Mouse (Mus musculus) intestine, embryonic 15.5 days (tissue): ENCODE results near the gene St6galnac5. TPM values are rescaled to one million over a fixed set of nuclear protein-coding genes. Genes with fewer than 3 reads are reported as not detected.

ENCODE experiments used
- ATAC-seq: fragments of 200-750 bp; cut with Nextera tagmentation; 2 replicates; pipeline ENCODE4 v1.8.0; 2017; ENCODE audit warnings: moderate TSS enrichment, moderate library complexity
- H3K27ac ChIP-seq: fragments of 300-500 bp; sonication (generic); 2 replicates; pipeline ENCODE4 v1.5.1; 2015; ENCODE audit warnings: mild to moderate bottlenecking, inconsistent platforms
- H3K27me3 ChIP-seq: fragments of 300-500 bp; sonication (generic); replicated peaks from 2 replicates; pipeline ENCODE4 v1.6.1; 2015; ENCODE audit warnings: inconsistent platforms
- H3K36me3 ChIP-seq: fragments of 300-500 bp; sonication (generic); 2 replicates; pipeline ENCODE4 v1.6.1; 2015; ENCODE audit warnings: inconsistent platforms
- H3K4me1 ChIP-seq: fragments of 300-500 bp; sonication (generic); replicated peaks from 2 replicates; pipeline ENCODE4 v1.6.1; 2015; ENCODE audit warnings: inconsistent platforms
- H3K4me2 ChIP-seq: fragments of 300-500 bp; sonication (generic); replicated peaks from 2 replicates; pipeline ENCODE4 v1.6.1; 2015; ENCODE audit warnings: mild to moderate bottlenecking, inconsistent platforms
- H3K4me3 ChIP-seq: fragments of 300-500 bp; sonication (generic); replicated peaks from 2 replicates; pipeline ENCODE4 v1.5.1; 2015; ENCODE audit warnings: inconsistent platforms
- H3K9ac ChIP-seq: fragments of 300-500 bp; sonication (generic); 2 replicates; pipeline ENCODE4 v1.6.1; 2015; ENCODE audit warnings: inconsistent platforms
- H3K9me3 ChIP-seq: fragments of 300-500 bp; sonication (generic); 2 replicates; pipeline ENCODE4 v1.6.1; 2016; ENCODE audit warnings: inconsistent platforms
- WGBS: fragments of 180-500 bp; shearing (Covaris S2); methylation state at CpG from one replicate; pipeline ENCODE4 v1.1.7; 2015; 5-methylcytosine and 5-hydroxymethylcytosine counted together
- polyA plus RNA-seq: library from polyadenylated mRNA; unstranded; fragments of >200 nt; fragmentation: Nextera tagmentation; extraction: Ambion mirVana; gene quantifications from 2 replicates; pipeline ENCODE4 v1.2.1, GENCODE M21; 2015

St6galnac5 gene
- polyA plus RNA-seq, 1 experiment from 2014 or later = 0.40 TPM

DNA sequence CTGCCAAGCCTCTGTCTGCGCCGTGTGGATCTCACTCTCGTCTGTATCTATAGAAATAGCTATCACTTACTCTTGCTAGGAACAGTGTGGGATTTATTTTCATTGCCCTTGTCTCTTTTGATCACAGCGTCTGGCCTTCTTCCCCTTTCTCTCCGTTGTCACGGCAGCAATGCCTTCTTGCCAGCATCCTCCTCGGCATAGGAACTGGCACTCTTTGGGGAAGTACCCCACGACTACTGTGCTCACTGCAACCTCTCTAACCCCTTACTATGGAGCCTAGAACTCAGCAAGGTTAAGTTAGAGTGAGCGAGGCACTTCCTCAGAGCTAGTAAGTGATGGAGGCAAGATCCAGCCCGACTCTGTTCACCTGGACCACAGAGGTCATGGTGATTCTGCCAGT is 76.2 kb downstream of the St6galnac5 start:
- H3K36me3 ChIP-seq = no peaks in the 10 kb centered on the region
- WGBS = 75% methylated on average over 10 of the region's 10 CpGs
- no peaks in the 10 kb centered on the region for H3K4me1 ChIP-seq
- H3K27me3 ChIP-seq = no peaks in the 10 kb centered on the region
- H3K4me3 ChIP-seq = no peak overlapping the region
- no peak for ATAC-seq
- H3K9ac ChIP-seq = no peak overlapping the region
- H3K27ac ChIP-seq = no peak overlapping the region
- H3K4me2 ChIP-seq = no peak overlapping the region
- no peaks in the 10 kb centered on the region for H3K9me3 ChIP-seq

DNA sequence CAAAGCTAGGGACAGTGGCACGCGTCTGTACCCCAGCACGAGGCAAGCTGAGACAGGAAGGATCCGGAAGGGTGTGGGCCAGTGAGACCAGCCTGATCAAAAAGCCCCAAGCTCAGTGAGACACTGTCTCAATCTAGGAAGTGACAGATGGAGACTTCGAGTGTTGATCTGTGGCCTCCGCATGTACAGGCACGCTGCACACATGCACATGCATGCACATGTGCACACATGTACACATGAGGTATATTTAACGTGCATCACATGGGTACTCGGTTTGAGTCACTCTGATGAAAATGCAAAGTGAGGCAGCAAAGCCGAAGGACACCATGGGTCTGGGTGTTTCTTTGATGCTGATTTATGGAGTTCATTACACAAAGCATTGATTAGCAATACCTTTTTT is 77.0 kb downstream of the St6galnac5 start:
- no peak overlapping the region for H3K4me3 ChIP-seq
- no peak overlapping the region for H3K9ac ChIP-seq
- no peaks in the 10 kb centered on the region for H3K36me3 ChIP-seq
- WGBS = 95% methylated on average over 10 of the region's 10 CpGs
- no peaks in the 10 kb centered on the region for H3K4me1 ChIP-seq
- no peak overlapping the region for H3K27ac ChIP-seq
- no peaks in the 10 kb centered on the region for H3K27me3 ChIP-seq
- ATAC-seq = no peak
- H3K4me2 ChIP-seq = no peak overlapping the region
- no peaks in the 10 kb centered on the region for H3K9me3 ChIP-seq

DNA sequence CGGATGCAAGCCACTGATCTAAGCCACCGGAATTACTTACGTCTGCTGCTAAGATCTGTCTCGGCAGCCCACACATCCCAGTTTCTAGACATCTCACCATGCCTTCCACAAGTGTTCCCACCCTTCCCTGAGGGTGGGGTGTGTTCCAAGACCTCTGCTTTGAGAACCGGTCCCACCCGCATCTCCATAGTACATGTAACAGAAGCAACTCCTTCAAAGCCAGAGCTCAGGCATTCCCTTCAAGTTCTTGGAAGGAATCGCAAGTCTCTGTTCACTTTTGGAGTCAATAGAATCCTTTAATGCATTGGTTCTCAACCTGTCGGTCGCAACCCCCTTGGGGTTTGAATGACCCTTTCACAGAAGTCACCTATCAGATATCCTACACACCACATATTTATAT is 83.1 kb downstream of the St6galnac5 start:
- H3K9me3 ChIP-seq = no peaks in the 10 kb centered on the region
- H3K4me2 ChIP-seq = no peak overlapping the region
- no peaks in the 10 kb centered on the region for H3K27me3 ChIP-seq
- H3K27ac ChIP-seq = no peak overlapping the region
- no peak overlapping the region for H3K4me3 ChIP-seq
- no peaks in the 10 kb centered on the region for H3K4me1 ChIP-seq
- WGBS = 91% methylated on average over 9 of the region's 9 CpGs
- ATAC-seq = no peak
- no peak overlapping the region for H3K9ac ChIP-seq
- no peaks in the 10 kb centered on the region for H3K36me3 ChIP-seq

DNA sequence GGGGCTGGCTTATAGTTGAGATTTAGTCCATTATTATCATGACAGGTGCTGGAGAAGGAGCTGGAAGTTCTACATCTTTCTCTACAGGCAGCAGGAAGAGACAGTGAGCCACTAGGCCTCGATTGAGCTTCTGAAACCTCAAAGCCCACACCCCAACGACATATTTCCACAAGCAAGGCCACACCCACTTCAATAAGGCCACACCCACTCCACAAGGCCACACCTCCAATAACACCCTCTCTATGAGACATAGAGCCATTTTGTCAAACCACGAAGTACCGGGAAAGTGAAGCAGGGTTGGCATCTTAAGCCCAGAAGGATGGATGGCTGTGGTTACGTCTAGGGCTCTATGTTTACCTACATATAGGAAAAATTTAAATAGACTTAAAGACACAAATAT is 84.8 kb downstream of the St6galnac5 start:
- H3K27ac ChIP-seq = no peak overlapping the region
- 83% methylated on average over 5 of the region's 5 CpGs for WGBS
- H3K4me2 ChIP-seq = no peak overlapping the region
- no peak overlapping the region for H3K9ac ChIP-seq
- H3K9me3 ChIP-seq = no peaks in the 10 kb centered on the region
- H3K36me3 ChIP-seq = no peaks in the 10 kb centered on the region
- H3K27me3 ChIP-seq = no peaks in the 10 kb centered on the region
- no peaks in the 10 kb centered on the region for H3K4me1 ChIP-seq
- ATAC-seq = no peak
- no peak overlapping the region for H3K4me3 ChIP-seq

DNA sequence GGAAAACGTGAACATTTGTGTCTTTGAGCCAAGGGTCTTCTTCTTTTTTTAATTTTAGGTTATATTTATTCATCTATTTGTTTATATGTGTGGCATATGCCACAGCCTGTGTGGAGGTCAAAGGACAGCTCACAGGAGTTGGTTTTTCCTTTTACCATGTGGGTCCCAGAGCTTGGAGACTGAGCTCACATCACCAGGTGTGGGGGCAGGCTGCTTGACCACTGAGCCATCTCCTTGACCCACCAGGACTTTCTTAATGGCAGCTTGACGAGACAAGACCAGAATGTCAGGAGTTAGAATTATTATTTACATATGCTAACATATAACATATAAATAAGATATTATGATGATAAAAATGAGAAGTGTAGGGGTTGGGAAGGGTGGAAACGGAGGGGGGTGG is 85.9 kb downstream of the St6galnac5 start:
- H3K36me3 ChIP-seq = no peaks in the 10 kb centered on the region
- no peak overlapping the region for H3K4me3 ChIP-seq
- H3K4me1 ChIP-seq = no peaks in the 10 kb centered on the region
- ATAC-seq = no peak
- no peaks in the 10 kb centered on the region for H3K9me3 ChIP-seq
- H3K9ac ChIP-seq = no peak overlapping the region
- 73% methylated on average over 3 of the region's 3 CpGs for WGBS
- H3K27ac ChIP-seq = no peak overlapping the region
- no peaks in the 10 kb centered on the region for H3K27me3 ChIP-seq
- H3K4me2 ChIP-seq = no peak overlapping the region

DNA sequence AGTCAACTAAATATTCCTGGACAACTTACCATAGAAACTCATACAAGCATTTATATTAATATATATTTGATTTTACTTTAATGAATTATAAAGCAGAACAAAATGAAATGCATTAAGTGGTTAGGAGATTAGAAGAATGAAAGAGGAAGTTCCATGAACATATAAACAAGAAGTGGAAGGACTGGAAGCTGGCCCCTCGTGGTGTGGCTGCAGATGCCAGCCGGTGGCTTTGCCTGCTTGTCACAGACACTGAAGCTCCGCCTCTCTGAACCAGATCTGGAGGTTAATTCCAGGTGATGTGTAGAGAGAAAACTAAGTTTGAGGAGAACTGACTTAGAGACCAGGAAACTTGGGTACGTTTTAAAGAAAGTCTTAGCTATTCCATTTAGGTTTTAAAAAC is 87.1 kb downstream of the St6galnac5 start:
- no peak overlapping the region for H3K27ac ChIP-seq
- H3K4me2 ChIP-seq = no peak overlapping the region
- no peak for ATAC-seq
- H3K9me3 ChIP-seq = no peaks in the 10 kb centered on the region
- no peaks in the 10 kb centered on the region for H3K27me3 ChIP-seq
- no peaks in the 10 kb centered on the region for H3K4me1 ChIP-seq
- WGBS = 42% methylated on average over 4 of the region's 4 CpGs
- H3K36me3 ChIP-seq = no peaks in the 10 kb centered on the region
- H3K4me3 ChIP-seq = no peak overlapping the region
- H3K9ac ChIP-seq = no peak overlapping the region

DNA sequence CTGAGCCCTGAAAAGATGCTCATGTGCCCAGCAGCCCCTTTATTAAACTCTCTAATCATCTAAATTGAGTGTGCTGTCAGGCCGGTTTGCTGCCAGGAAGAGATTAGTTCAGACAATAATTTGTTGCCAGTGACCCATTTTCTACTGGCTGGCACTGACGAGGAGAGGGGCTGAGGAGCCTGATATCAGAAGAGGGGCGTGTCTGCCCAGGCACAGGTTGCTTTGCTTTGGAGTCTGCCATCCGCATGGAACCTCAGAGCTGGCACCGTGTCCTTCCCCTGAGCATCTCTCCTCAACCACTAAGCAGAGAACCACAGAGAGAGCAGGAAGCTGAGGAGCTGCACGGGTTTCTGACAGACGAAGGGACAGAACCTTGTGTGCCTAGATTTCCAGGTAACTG is 93.9 kb downstream of the St6galnac5 start:
- Histone ChIP-seq H3K4me3 (no peak overlapping the region), H3K4me2 (no peak overlapping the region), H3K27me3 (no peaks in the 10 kb centered on the region), H3K36me3 (no peaks in the 10 kb centered on the region), H3K9ac (no peak overlapping the region), H3K9me3 (no peaks in the 10 kb centered on the region), H3K27ac (no peak overlapping the region), H3K4me1 (no peaks in the 10 kb centered on the region)
- WGBS = 71% methylated on average over 7 of the region's 7 CpGs
- ATAC-seq = no peak

DNA sequence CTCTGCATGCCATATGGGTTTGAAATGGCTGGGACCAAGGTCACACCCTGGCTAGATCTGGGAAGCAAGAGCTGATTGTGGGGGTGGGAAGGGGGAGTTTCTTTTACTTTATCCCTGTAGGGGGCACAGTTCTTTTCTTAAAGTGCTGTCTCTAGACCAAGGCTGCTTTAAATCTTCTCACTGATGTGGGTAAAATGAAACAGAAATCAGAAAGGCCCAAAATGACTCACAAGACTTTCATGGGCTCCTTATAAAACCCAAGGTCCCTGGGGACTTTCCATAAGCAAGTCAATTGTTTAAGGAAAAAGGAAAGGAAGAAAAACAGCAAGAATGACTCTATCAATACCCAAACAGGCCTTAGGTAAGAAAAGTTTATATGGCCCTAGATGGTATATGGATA is 95.3 kb downstream of the St6galnac5 start:
- H3K4me2 ChIP-seq = no peak overlapping the region

DNA sequence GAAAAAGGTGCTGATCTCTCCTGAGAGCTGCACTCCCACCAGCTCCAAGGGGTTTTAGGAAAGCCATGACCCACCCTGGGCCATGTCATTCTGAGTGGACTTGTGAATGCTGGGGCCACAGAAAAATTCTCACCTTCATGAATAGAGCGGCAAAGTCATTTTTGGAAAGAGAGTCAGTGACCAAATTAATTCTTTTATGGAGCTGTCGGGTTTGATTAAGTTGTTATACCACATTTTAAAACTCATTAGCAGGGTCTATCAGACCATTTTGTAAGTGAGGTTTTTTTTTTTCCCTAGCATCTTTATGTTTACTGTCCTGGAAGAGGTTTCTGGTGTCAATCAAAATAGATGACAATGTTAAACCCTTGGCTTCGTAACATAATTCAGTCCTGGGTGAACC is 98.5 kb downstream of the St6galnac5 start:
- no peak overlapping the region for H3K4me3 ChIP-seq
- no peak overlapping the region for H3K27ac ChIP-seq
- H3K36me3 ChIP-seq = no peaks in the 10 kb centered on the region
- H3K27me3 ChIP-seq = no peaks in the 10 kb centered on the region
- 81% methylated on average over 3 of the region's 3 CpGs for WGBS
- no peak overlapping the region for H3K4me2 ChIP-seq
- H3K9me3 ChIP-seq = no peaks in the 10 kb centered on the region
- ATAC-seq = no peak
- no peak overlapping the region for H3K9ac ChIP-seq
- H3K4me1 ChIP-seq = peaks cover 6% of the 10 kb centered on the region; the same call in 1 of the 2 replicates

More for the DNA sequence above, 95.3 kb downstream of the St6galnac5 start:
- Histone ChIP-seq H3K9me3 (no peaks in the 10 kb centered on the region), H3K4me3 (no peak overlapping the region), H3K9ac (no peak overlapping the region), H3K27me3 (no peaks in the 10 kb centered on the region), H3K36me3 (no peaks in the 10 kb centered on the region), H3K4me1 (0 out of 2 replicates have a peak, but pooled peaks cover under 1% of the 10 kb centered on the region), H3K27ac (no peak overlapping the region)
- no peak for ATAC-seq

DNA sequence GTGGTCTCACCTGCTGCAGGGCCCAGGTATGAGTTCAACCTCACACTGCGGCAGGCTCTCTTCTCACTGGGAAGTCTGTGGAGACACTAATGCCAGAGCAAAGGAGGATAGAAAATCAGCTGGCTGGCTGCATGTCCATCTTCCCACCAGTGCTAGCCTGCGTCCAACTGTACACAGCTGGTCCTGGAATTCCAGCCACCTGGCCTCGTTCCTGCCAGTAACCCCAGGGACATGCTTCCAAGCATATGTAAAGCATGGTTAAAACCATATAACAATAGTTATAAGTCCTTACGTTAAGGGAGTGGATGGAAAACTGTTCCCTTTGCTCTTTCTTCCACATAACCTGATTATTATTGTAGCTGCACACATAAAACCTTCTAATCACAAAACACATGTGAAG is 100.3 kb downstream of the St6galnac5 start:
- Histone ChIP-seq H3K9me3 (no peaks in the 10 kb centered on the region), H3K4me3 (no peak overlapping the region), H3K27ac (no peak overlapping the region), H3K27me3 (no peaks in the 10 kb centered on the region), H3K36me3 (no peaks in the 10 kb centered on the region), H3K9ac (no peak overlapping the region), H3K4me1 (peaks cover 6% of the 10 kb centered on the region; the same call in 1 of the 2 replicates), H3K4me2 (no peak overlapping the region)
- WGBS = 66% methylated on average over 4 of the region's 4 CpGs
- no peak for ATAC-seq

DNA sequence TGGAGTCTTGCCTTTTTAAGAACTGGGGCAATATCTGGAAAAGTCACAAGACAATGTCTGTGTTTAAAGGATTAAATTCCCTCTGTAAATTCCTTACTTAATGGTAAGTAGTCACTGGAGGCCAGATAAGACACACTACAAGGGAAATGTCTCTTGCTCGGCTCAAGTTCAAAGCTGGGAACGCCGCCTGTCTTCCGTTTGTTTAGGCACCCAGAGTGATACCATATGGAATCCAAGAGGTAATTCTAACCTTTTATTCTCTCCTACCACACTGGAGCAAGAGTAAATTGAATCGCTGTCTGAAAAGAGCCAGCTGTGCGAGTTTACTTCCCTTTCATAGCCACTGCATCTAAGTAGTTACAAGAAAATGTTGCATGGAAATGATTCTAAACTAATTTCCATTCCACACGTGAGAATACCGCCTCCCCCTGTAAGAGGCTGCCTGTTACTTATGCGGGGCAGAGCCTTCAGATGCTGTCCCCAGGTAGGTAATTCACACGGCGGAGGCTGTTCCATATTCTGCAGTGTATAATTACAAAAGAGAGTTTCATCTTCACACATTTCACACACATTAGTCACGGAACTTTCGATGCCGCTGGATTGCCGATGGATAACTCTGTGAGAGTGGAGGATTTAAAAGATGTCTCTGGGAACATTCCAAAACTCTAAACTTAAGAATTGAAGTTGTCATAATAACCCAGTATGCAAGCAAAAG is 101.8 kb downstream of the St6galnac5 start:
- H3K4me3 ChIP-seq = no peak overlapping the region
- H3K27ac ChIP-seq = no peak overlapping the region
- 41% methylated on average over 15 of the region's 15 CpGs for WGBS
- no peaks in the 10 kb centered on the region for H3K27me3 ChIP-seq
- no peaks in the 10 kb centered on the region for H3K36me3 ChIP-seq
- H3K9me3 ChIP-seq = no peaks in the 10 kb centered on the region
- no peak overlapping the region for H3K9ac ChIP-seq
- H3K4me1 ChIP-seq = peaks cover 6% of the 10 kb centered on the region; the same call in 1 of the 2 replicates
- H3K4me2 ChIP-seq = peak overlapping the region; percentile 38
- peak; percentile 36; the same call in 1 of the 2 replicates for ATAC-seq

DNA sequence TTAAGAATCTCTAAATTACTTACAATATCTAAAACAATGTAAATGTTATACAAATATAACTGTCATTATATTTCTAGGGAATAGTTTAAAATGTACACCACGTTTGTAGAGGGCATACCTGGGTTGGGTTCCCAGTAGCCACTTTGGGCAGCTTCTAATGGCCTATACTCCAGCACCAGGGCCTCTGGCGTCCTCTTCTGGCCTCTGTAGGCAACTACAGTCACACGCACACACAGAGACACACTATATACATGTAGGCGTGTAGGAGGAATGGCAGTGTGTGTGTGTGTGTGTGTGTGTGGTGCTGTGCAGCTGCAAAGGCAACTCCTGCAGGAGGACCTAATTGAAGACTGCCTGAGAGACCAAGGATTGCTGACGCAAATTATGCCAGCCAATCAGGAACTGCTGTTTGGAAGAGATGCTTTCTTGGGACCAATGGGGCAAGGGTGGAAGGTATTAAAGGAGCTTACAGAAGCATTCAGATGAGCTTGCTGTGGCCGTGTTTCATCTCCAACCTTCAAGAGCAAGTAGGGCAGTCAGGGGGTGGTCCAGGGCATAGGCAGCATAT is 106.2 kb downstream of the St6galnac5 start:
- no peak overlapping the region for H3K4me3 ChIP-seq
- H3K4me1 ChIP-seq = peaks cover 3% of the 10 kb centered on the region; the same call in 1 of the 2 replicates
- H3K4me2 ChIP-seq = no peak overlapping the region
- H3K27me3 ChIP-seq = no peaks in the 10 kb centered on the region
- H3K36me3 ChIP-seq = no peaks in the 10 kb centered on the region
- H3K9me3 ChIP-seq = no peaks in the 10 kb centered on the region
- 83% methylated on average over 6 of the region's 6 CpGs for WGBS
- no peak for ATAC-seq
- H3K27ac ChIP-seq = no peak overlapping the region
- no peak overlapping the region for H3K9ac ChIP-seq
